Mouse (Mus musculus): ENCODE data around the gene Gtf2a1. TPM values are rescaled to one million over a fixed set of nuclear protein-coding genes. Genes with fewer than 3 reads are reported as not detected.

Gtf2a1 gene
- polyA plus RNA-seq, 1 experiment from 2014 or later = 62.8 TPM

Other genes starting within 250 kb of the Gtf2a1 start
- gene Cep128, start 206.1 kb downstream of the Gtf2a1 start, polyA plus RNA-seq (2016; fragmentation: Nextera tagmentation; extraction: Ambion mirVana) = 9.0 and 10.4 TPM in 2 replicates
- gene Tshr, start 205.9 kb downstream of the Gtf2a1 start, polyA plus RNA-seq (2016; fragmentation: Nextera tagmentation; extraction: Ambion mirVana) = 0.27 TPM in 1 of 2 replicates, not detected in the other
- gene Ston2, start 197.9 kb upstream of the Gtf2a1 start, polyA plus RNA-seq (2016; fragmentation: Nextera tagmentation; extraction: Ambion mirVana) = 9.2 and 9.4 TPM in 2 replicates